Mouse (Mus musculus): ENCODE measurements around the gene Ckmt2.

DNA sequence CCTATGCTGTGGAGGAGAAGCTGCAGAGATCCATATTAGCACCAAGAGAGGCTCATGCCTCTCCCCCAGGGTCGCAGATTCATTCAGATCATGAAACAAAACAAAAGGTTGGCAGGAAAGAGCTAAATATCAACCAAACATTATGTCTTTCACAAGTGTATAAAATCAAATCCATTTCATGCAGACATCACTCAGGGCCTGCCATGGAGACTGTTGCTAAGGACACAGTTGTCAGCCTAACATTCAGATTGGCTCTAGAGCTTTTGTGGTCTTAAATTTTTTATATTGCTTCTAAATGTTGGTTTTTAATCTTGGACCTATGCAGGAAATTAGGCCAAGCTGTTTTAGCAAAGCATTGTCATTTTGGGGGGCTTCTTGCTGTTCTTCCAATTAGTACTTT lies 8.1 kb downstream of the Ckmt2 start:
- TF ChIP-seq CTCF (conservative IDR thresholded peaks at IDR 0.05; ENCODE audit: low read length) (no peak), NANOG (IDR thresholded peaks at IDR 0.05; ENCODE audit: borderline replicate concordance, low read length) (no peak), POU5F1 (IDR thresholded peaks at IDR 0.05; ENCODE audit: borderline replicate concordance, low read length) (no peak)

Measured in E14TG2a.4 (cell line).